Mouse (Mus musculus) CH12.LX (cell line): ENCODE measurements around the gene Spryd3. TPM values are rescaled to one million over a fixed set of nuclear protein-coding genes. Genes with fewer than 3 reads are reported as not detected.
A peak's percentile ranks its signal among the peaks of the same experiment; 100 is the strongest.

Source experiments
- DNase-seq: peaks from one replicate; pipeline ENCODE4 v3.0.0-alpha.2; 2013; ENCODE audit errors: extremely low read depth
- H3K27ac ChIP-seq: 2 replicates; pipeline ENCODE4 v1.5.1; 2012; ENCODE audit warnings: low read depth, mild to moderate bottlenecking, control low read depth, moderate library complexity; ENCODE audit not compliant: insufficient read depth
- H3K27me3 ChIP-seq: replicated peaks from 2 replicates; pipeline ENCODE3; 2012; ENCODE audit warnings: inconsistent platforms
- H3K36me3 ChIP-seq, 2 experiments: replicated peaks in 1 of 2; 2 replicates each; pipeline versions ENCODE3 to v1.6.1; 2012; ENCODE audit warnings: inconsistent platforms in 1 of 2, low read length in 1 of 2, mild to moderate bottlenecking in 1 of 2, mixed read lengths in 1 of 2, moderate library complexity in 1 of 2; ENCODE audit not compliant: control insufficient read depth in 1 of 2, insufficient read depth in 1 of 2
- H3K4me1 ChIP-seq, 2 experiments: 2 replicates each; pipeline ENCODE4 v1.6.1; 2012; ENCODE audit warnings: inconsistent platforms in 1 of 2, moderate library complexity in 1 of 2; ENCODE audit not compliant: insufficient read depth in 2 of 2, control insufficient read depth in 1 of 2
- H3K4me2 ChIP-seq: 2 replicates; pipeline ENCODE4 v1.6.1; 2012; ENCODE audit warnings: low read depth, mild to moderate bottlenecking, control low read depth; ENCODE audit not compliant: poor library complexity, insufficient read depth, severe bottlenecking
- H3K4me3 ChIP-seq, 3 experiments: fragments of 150-350 bp in 1 of 3; sonication (generic) in 1 of 3; replicated peaks in 1 of 3; 2 replicates each; pipeline versions ENCODE3 to v1.5.1; 2011 to 2012; ENCODE audit warnings: low read depth in 2 of 3, low read length in 2 of 3, mild to moderate bottlenecking in 2 of 3, moderate library complexity in 2 of 3, control low read depth in 1 of 3, improper control_type of control experiment in 1 of 3, inconsistent platforms in 1 of 3, mixed read lengths in 1 of 3; ENCODE audit not compliant: poor library complexity in 1 of 3
- H3K79me2 ChIP-seq: replicated peaks from 2 replicates; pipeline ENCODE4 v1.6.1; 2012; ENCODE audit warnings: mild to moderate bottlenecking, moderate library complexity; ENCODE audit not compliant: control insufficient read depth, poor library complexity, insufficient read depth, severe bottlenecking; ENCODE audit errors: extremely low read depth
- H3K9ac ChIP-seq: 2 replicates; pipeline ENCODE4 v1.6.1; 2012; ENCODE audit warnings: low read depth, mild to moderate bottlenecking, control low read depth, moderate library complexity; ENCODE audit not compliant: insufficient read depth
- H3K9me3 ChIP-seq: replicated peaks from 2 replicates; pipeline ENCODE3; 2012; ENCODE audit warnings: low read length, inconsistent platforms, mixed read lengths
- CHD2 ChIP-seq: IDR thresholded peaks from 2 replicates; pipeline ENCODE4 v1.6.1; 2011; ENCODE audit warnings: low read length, improper control_type of control experiment
- CTCF ChIP-seq, 2 experiments: IDR thresholded peaks in 1 of 2; conservative IDR thresholded peaks in 1 of 2; 2 replicates each; pipeline ENCODE4 v1.5.1; 2011 to 2012; ENCODE audit warnings: low read depth in 2 of 2, low read length in 2 of 2, improper control_type of control experiment in 1 of 2, inconsistent platforms in 1 of 2, mild to moderate bottlenecking in 1 of 2, moderate library complexity in 1 of 2
- JUN ChIP-seq: IDR thresholded peaks from 2 replicates; pipeline ENCODE4 v1.6.1; 2011; ENCODE audit warnings: low read depth, mild to moderate bottlenecking, low read length, improper control_type of control experiment, moderate library complexity; ENCODE audit not compliant: insufficient read depth
- JUND ChIP-seq: conservative IDR thresholded peaks from 2 replicates; pipeline ENCODE4 v1.6.1; 2011; ENCODE audit warnings: low read depth, low read length, improper control_type of control experiment
- MEF2A ChIP-seq: IDR thresholded peaks from 2 replicates; pipeline ENCODE4 v1.6.1; 2014; ENCODE audit warnings: low read depth, mild to moderate bottlenecking, inconsistent platforms, low read length, improper control_type of control experiment, borderline replicate concordance
- MXI1 ChIP-seq: IDR thresholded peaks from 2 replicates; pipeline ENCODE4 v1.6.1; 2011; ENCODE audit warnings: mild to moderate bottlenecking, low read depth, low read length, improper control_type of control experiment
- NELFE ChIP-seq: IDR thresholded peaks from 2 replicates; pipeline ENCODE4 v1.6.1; 2011; ENCODE audit warnings: low read depth, low read length, improper control_type of control experiment
- NRF1 ChIP-seq: IDR thresholded peaks from 2 replicates; pipeline ENCODE4 v1.6.1; 2014; ENCODE audit warnings: low read depth, mild to moderate bottlenecking, inconsistent platforms, low read length, improper control_type of control experiment, moderate library complexity
- SIN3A ChIP-seq: IDR thresholded peaks from 2 replicates; pipeline ENCODE4 v1.6.1; 2012; ENCODE audit warnings: low read length, improper control_type of control experiment, inconsistent platforms
- SMC3 ChIP-seq: IDR thresholded peaks from 2 replicates; pipeline ENCODE4 v1.6.1; 2011; ENCODE audit warnings: low read depth, low read length, improper control_type of control experiment
- TCF12 ChIP-seq: IDR thresholded peaks from 2 replicates; pipeline ENCODE4 v1.6.1; 2014; ENCODE audit warnings: low read depth, mild to moderate bottlenecking, inconsistent platforms, low read length, improper control_type of control experiment
- USF1 ChIP-seq: IDR thresholded peaks from 2 replicates; pipeline ENCODE4 v1.6.1; 2014; ENCODE audit warnings: low read depth, mild to moderate bottlenecking, inconsistent platforms, low read length, improper control_type of control experiment
- dilution Hi-C: fragments of 300-500 bp; cut with MboI; formaldehyde crosslinking; loops from 2 replicates; pipeline ENCODE4 v1.14.3; 2020; ENCODE audit warnings: low sequenced_read_pairs; ENCODE audit not compliant: extremely low pct_unique_long_range_greater_than_20kb, extremely low pct_ligation_motif_present
- in situ Hi-C: fragments of 300-500 bp; cut with MboI; formaldehyde crosslinking; loops from 3 replicates; pipeline ENCODE4 v1.14.3; 2019; ENCODE audit warnings: low sequenced_read_pairs, low pct_ligation_motif_present, low pct_unique_long_range_greater_than_20kb, mixed read lengths
- polyA plus RNA-seq: library from polyadenylated mRNA; unstranded; fragments of >175 nt; gene quantifications from 2 replicates; pipeline ENCODE4 v1.2.1, GENCODE M21; 2012; ENCODE audit warnings: low read depth; ENCODE audit not compliant: insufficient read length
- total RNA-seq, 2 experiments: library from RNA; depleted of rRNA; stranded (reverse); fragments of 300-350 nt in 1 of 2; fragments of >200 nt in 1 of 2; gene quantifications; 2 replicates each; pipeline ENCODE4 v1.2.3; 2012 to 2014

The Spryd3 gene
- total and polyA plus RNA-seq, 3 experiments: 21.5 to 25.7 (median 21.6) TPM

DNA sequence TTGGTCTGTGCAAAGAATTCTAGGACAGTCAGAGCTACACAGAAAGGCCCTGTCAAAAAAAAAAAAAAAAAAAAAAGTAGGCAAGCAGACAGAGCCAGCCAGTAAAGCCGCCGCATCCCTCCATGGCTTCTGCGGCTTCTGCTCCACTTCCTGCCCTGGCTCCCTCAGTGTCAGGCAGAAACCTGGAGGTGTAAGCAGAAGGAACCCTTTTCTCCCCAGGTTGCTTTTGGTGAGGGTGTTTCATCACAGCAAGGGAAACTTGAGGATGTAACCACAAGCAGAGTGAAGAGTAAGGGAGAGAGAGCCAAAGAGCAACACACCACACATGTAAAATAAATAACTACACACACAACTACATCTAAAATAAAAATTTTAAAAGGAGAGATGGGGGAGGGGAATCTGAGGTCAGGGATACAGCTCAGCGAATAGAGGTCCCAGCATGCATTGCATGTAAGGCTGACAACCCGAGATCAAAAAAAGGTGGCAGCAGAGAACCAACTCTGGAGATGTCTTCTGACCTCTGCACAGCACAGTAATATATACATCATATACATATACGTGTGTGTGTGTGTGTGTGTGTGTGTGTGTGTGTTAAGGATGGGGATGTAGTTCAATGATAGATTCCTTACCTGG is 29.6 kb upstream of the Spryd3 start:
- peaks cover 0 to 15% of the 10 kb centered on the region in 2 experiments for H3K36me3 ChIP-seq
- no peaks in the 10 kb centered on the region for H3K9me3 ChIP-seq
- no peak overlapping the region for H3K4me2 ChIP-seq
- peaks cover 0 to 9% of the 10 kb centered on the region in 2 experiments; a peak in 2 of 4 replicates for H3K4me1 ChIP-seq
- DNase-seq: no peak
- H3K9ac ChIP-seq: no peak overlapping the region
- no peaks in the 10 kb centered on the region for H3K79me2 ChIP-seq
- TF ChIP-seq NELFE (no peak), JUND (no peak), MEF2A (no peak)
- in situ Hi-C loops (no loop called here), dilution Hi-C loops (no loop called here)
- H3K27me3 ChIP-seq: peaks cover 5% of the 10 kb centered on the region
- H3K27ac ChIP-seq: no peak overlapping the region
- H3K4me3 ChIP-seq: no peak overlapping the region

DNA sequence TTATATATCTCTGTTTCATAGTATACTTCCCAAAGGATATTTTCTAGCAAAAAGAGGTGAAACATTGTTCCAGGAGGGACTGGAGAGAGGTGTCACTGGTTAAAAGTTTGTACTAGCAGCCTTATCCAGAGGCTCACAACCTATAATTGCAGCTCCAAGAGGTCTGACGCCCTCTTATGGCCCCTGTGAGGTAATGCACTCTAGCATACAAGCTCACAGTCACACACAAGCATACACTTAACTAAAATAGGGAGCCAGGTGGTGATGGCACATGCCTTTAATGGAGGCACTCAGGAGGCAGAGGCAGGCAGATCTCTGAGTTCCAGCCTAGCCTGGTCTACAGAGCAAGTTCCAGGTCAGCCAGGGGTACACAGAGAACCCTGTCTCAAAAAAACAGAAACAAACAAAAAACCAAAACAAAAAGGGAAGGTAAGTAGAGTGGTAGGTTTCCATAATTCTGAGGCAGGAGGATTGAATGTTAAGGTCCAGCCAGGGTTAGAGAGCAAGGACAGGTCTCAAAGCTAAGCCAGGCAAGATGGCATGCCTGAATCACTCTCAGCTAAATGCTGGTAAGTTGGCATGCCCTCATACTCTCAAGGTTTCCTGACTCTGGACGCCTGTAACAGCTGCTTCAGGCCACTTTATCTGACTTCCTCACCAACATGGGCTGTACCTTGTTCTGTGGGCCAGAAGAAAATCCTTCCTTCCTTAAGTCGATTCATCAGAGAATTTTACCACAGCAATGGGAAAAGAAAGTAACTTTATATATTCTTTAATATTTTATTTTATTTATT is 28.1 kb upstream of the Spryd3 start:
- H3K36me3 ChIP-seq: peaks cover 0 to 20% of the 10 kb centered on the region in 2 experiments
- no peaks in the 10 kb centered on the region for H3K9me3 ChIP-seq
- dilution Hi-C loops: no loop called here
- H3K4me2 ChIP-seq: no peak overlapping the region
- in situ Hi-C loops: no loop called here
- H3K4me1 ChIP-seq: peaks cover 0 to 9% of the 10 kb centered on the region in 2 experiments; a peak in 2 of 4 replicates
- no peak overlapping the region for H3K27ac ChIP-seq
- H3K79me2 ChIP-seq: no peaks in the 10 kb centered on the region
- no peak overlapping the region for H3K4me3 ChIP-seq
- no peak overlapping the region for H3K9ac ChIP-seq
- no peak for DNase-seq
- TF ChIP-seq CHD2 (no peak), USF1 (no peak), SIN3A (no peak), TCF12 (no peak), JUN (no peak), CTCF (conservative IDR thresholded peaks at IDR 0.05 in 1 of 2, IDR thresholded peaks at IDR 0.05 in 1 of 2; ENCODE audit: low read depth in 2 of 2, low read length in 2 of 2) (peak in 1 of 2 experiments; percentile 30; a peak in 2 of 4 replicates)
- peaks cover 5% of the 10 kb centered on the region for H3K27me3 ChIP-seq

DNA sequence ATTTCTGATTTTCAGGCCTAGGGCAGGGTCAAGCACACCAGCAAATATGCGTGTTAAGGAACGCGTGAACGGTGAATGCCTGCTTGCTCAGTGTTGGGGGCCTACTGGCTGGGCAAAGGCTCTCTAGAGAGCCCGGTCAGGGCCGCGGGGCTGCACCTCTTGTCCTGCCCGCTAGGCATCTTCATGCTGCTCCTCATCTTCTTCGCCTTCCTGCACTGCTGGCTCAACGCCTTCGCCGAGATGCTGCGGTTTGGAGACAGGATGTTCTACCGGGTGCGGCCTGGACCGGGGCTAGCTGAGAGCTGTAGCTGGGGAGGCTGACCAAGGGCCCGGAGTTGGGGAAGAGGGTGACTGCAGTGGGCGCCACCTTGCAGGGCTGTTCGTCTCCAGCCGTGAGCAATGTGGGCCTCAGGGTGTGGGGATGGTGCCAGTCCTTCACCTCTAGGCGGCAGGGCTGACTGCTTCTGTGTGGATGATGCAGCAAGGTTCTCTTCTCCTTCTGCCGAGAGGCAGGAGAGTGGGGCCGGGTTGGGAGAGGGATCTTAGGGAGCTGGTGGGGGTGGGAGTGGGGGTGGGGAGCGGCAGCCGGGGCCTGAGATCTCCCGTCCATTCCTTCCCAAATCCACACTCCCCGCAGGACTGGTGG is 24.5 kb upstream of the Spryd3 start:
- in situ Hi-C loops (no loop called here), dilution Hi-C loops (no loop called here)
- Histone ChIP-seq H3K79me2 (no peaks in the 10 kb centered on the region), H3K27me3 (peaks cover 5% of the 10 kb centered on the region), H3K4me1 (peaks cover 0 to 5% of the 10 kb centered on the region in 2 experiments; a peak in 2 of 4 replicates), H3K9me3 (no peaks in the 10 kb centered on the region), H3K9ac (no peak overlapping the region), H3K36me3 (peaks cover 0 to 46% of the 10 kb centered on the region in 2 experiments), H3K27ac (no peak overlapping the region), H3K4me3 (no peak overlapping the region)
- no peak for DNase-seq
- no peak for TF ChIP-seq SMC3
- TF ChIP-seq NELFE: no peak
- no peak for TF ChIP-seq NRF1
- TF ChIP-seq MXI1: no peak
- TF ChIP-seq, all 38 proteins: peak for 0
- no peak overlapping the region for H3K4me2 ChIP-seq
